Mouse (Mus musculus) spleen, adult 2 months (tissue): ENCODE results near the gene Ago1. TPM values are rescaled to one million over a fixed set of nuclear protein-coding genes. Genes with fewer than 3 reads are reported as not detected.

Experiments
- DNase-seq, 2 experiments: peaks; one replicate each; pipeline versions ENCODE4 v3.0.0 to v3.0.0-alpha.2; 2012 to 2021; ENCODE audit warnings: low spot score in 2 of 2, low read depth in 1 of 2
- H3K27ac ChIP-seq: fragments of 200-500 bp; 2 replicates; pipeline ENCODE4 v1.5.1; 2012; ENCODE audit warnings: low read length, inconsistent platforms; ENCODE audit not compliant: insufficient read depth
- H3K27me3 ChIP-seq: fragments of 200-500 bp; 2 replicates; pipeline ENCODE4 v1.6.1; 2012; ENCODE audit warnings: mild to moderate bottlenecking, moderate library complexity, low read length, inconsistent platforms; ENCODE audit not compliant: control insufficient read depth, insufficient read depth
- H3K36me3 ChIP-seq: fragments of 200-500 bp; 2 replicates; pipeline ENCODE4 v1.6.1; 2012; ENCODE audit warnings: mild to moderate bottlenecking, low read length, inconsistent platforms; ENCODE audit not compliant: control insufficient read depth, insufficient read depth
- H3K4me1 ChIP-seq: fragments of 200-500 bp; 2 replicates; pipeline ENCODE4 v1.6.1; 2011; ENCODE audit warnings: inconsistent platforms; ENCODE audit not compliant: control insufficient read depth, insufficient read depth, insufficient read length
- H3K4me3 ChIP-seq: fragments of 200-500 bp; 2 replicates; pipeline ENCODE4 v1.5.1; 2011; ENCODE audit warnings: mild to moderate bottlenecking, inconsistent platforms; ENCODE audit not compliant: insufficient read depth, insufficient read length; ENCODE audit errors: extremely low read depth
- CTCF ChIP-seq: fragments of 200-500 bp; IDR thresholded peaks from 2 replicates; pipeline ENCODE4 v1.5.1; 2011; ENCODE audit warnings: mild to moderate bottlenecking, inconsistent platforms; ENCODE audit not compliant: insufficient read depth, insufficient read length, insufficient replicate concordance; ENCODE audit errors: extremely low read depth
- POLR2A ChIP-seq: fragments of 200-500 bp; IDR thresholded peaks from 2 replicates; pipeline ENCODE4 v1.6.1; 2011; ENCODE audit warnings: low read depth, low read length, inconsistent platforms
- WGBS: fragments of 180-500 bp; shearing (Covaris S2); methylation state at CpG from one replicate; pipeline ENCODE4 v1.1.7; 2018; 5-methylcytosine and 5-hydroxymethylcytosine counted together
- polyA plus RNA-seq: library from polyadenylated mRNA; depleted of rRNA; stranded (reverse); fragments of >200 nt; gene quantifications from 2 replicates; pipeline ENCODE4 v1.2.3, GENCODE M21; 2012

Gene Ago1
- polyA plus RNA-seq, 1 experiment: 19.8 TPM

DNA sequence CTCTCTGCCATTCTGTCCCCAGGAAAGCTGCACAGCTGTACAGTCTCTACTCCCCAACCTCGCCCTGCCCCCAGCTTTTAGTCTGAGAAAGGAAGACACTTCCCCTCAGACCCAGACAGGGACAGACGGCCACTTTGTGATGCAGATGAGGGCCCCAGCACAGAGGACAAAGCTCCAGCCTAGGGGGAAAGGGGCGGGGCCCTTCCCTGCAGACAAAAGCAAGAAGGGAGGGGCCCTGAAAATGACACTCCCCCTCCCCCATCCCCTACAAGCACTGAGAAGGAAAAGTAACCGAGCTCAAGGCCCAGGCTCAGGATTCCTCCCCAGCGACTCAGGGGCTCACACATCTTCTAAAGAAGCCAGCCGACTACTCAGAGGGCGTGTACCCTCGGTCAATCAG lies 2.5 kb downstream of the Ago1 start:
- no peak for TF ChIP-seq CTCF
- no peak for TF ChIP-seq POLR2A
- Histone ChIP-seq H3K27ac (no peak overlapping the region), H3K27me3 (no peaks in the 10 kb centered on the region), H3K4me1 (no peaks in the 10 kb centered on the region; the same call in 1 of the 2 replicates), H3K36me3 (no peaks in the 10 kb centered on the region), H3K4me3 (no peak overlapping the region)
- WGBS: 55% methylated on average over 8 of the region's 8 CpGs
- no peak for DNase-seq

DNA sequence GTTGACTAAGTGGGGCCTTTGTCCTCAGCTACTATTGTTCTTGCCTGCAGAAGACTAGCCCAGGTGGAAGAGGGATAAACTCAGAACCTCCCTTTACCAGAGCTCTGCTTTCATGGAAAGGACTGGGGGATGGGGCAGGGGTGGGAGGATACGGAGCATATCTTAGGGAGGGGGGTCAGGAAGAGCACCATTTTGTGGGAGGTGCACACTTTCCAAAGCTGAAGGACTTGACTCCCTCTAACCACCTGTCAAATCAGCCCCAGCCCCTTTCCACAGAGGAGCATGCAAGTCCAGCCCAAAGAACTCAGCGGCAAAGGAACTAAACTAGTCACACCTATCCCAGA lies 3.5 kb downstream of the Ago1 start:
- no peaks in the 10 kb centered on the region for H3K27me3 ChIP-seq
- H3K4me1 ChIP-seq: no peaks in the 10 kb centered on the region; the same call in 1 of the 2 replicates
- H3K27ac ChIP-seq: no peak overlapping the region
- no peak for DNase-seq
- H3K36me3 ChIP-seq: peaks cover 7% of the 10 kb centered on the region
- TF ChIP-seq POLR2A (no peak), CTCF (no peak)
- H3K4me3 ChIP-seq: no peak overlapping the region
- 82% methylated on average over 2 of the region's 2 CpGs for WGBS

DNA sequence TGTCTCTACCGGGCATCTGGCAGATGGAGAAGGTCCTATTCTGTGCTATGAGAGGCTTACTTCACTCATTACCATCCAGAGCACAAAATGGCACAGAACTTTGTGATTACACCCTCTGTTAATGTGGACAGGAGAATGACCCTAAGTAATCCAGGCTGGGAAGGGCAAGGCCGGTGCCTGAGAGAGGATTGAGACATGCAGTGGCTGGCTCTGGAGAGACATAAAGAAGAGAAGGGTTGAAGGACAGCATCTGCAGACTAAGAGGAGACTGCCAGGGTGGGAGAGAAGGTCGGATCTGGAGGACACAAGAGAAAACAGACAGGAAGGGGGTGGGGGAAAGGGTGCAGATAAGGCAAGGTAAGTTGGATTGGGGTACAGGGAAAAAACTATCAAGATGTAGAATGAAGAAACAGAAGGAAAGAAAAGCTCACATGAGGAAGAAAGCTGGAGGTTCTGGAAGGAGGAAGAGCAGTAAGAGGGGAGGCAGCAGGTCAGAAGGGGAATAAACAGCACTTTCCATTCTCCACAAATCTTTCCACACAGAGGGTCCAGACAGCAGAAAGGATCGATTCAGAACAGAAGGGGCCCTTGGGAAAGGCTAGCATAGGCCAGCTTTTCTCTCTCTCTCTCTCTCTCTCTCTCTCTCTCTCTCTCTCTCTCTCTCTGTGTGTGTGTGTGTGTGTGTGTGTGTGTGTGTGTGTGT lies 4.0 kb downstream of the Ago1 start:
- 68% methylated on average over 4 of the region's 4 CpGs for WGBS
- Histone ChIP-seq H3K27ac (no peak overlapping the region), H3K4me3 (no peak overlapping the region), H3K4me1 (no peaks in the 10 kb centered on the region; the same call in 1 of the 2 replicates), H3K36me3 (peaks cover 10% of the 10 kb centered on the region), H3K27me3 (no peaks in the 10 kb centered on the region)
- TF ChIP-seq POLR2A (no peak), CTCF (no peak)
- no peak for DNase-seq

DNA sequence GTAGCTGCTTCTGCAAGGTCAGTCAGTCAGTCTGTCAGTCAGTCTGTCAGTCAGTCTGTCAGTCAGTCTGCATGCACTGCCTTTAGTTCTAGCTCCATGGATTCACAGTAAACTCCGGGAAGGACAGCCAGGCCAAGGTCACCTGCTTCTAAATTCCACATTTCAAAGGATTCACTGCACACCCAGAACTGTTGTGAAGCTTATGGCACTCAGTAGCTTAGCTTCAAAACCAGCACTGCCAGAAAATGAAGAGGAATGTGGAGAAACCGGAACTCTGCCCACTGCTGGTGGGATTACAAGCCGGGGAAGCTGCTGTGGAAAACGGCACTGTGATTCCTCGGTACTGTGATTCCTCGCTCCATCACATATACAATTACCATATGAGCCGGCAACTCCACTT lies 12.9 kb downstream of the Ago1 start:
- no peak overlapping the region for H3K27ac ChIP-seq
- WGBS: 95% methylated on average over 7 of the region's 7 CpGs
- no peak for DNase-seq
- H3K27me3 ChIP-seq: no peaks in the 10 kb centered on the region
- H3K4me1 ChIP-seq: no peaks in the 10 kb centered on the region
- peaks cover 37% of the 10 kb centered on the region for H3K36me3 ChIP-seq
- H3K4me3 ChIP-seq: no peak overlapping the region
- TF ChIP-seq POLR2A (no peak), CTCF (no peak)

DNA sequence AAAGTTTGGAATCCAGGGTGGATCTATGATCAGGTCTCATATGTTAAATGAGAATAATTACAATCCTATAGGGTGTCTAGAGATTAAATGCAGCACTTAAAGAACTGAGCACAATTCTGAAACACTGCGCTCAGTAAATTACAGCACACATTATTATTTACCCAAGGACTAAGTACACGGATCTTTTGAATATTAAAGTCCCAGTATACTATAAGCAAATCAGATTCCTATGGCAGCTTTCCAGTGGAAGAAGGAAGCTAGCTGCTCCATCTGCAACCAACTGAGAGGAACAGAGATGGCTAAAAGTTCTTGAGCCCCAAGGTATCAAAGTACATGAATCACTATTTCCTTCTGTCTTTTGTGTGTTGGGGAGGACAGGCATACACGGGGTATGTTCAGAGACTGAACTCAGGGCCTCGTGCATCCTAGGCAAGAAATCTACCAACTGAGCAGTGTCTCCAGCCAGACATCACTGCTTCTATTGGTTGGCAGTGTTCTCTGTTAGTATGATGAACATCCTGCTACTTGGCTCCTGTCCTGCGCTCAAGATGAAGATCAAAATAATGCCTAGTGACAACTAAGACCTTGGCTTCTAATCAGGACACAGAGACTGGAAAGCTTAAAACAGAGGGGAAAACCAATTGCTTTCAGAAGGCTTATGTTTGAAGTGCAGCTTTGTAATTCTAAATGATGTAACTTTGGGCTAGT lies 13.7 kb downstream of the Ago1 start:
- Histone ChIP-seq H3K4me1 (no peaks in the 10 kb centered on the region), H3K36me3 (peaks cover 32% of the 10 kb centered on the region), H3K27me3 (no peaks in the 10 kb centered on the region), H3K27ac (no peak overlapping the region), H3K4me3 (no peak overlapping the region)
- WGBS: 88% methylated on average over 5 of the region's 5 CpGs
- no peak for TF ChIP-seq CTCF
- no peak for TF ChIP-seq POLR2A
- no peak for DNase-seq

DNA sequence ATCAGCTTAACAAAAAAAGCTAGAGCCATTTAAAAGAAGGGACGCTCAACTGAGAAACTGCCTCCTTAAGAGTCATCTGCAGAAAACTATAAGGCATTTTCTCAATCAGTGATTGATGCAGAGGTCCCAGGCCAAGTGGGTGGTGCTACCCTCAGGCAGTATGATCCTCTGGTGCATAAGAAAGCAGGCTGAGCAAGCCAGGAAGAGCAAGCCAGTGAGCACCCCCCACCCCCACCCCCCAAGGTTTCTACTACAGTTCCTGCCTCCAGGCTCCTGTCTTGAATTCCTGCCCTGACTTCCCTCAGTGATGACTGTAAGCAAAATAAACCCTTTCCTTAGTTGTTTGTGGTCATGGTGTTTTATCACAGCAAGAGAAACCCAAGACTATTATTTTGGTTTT lies 18.1 kb downstream of the Ago1 start:
- H3K4me3 ChIP-seq: no peak overlapping the region
- 88% methylated on average over 1 of the region's 1 CpGs for WGBS
- TF ChIP-seq POLR2A (no peak), CTCF (no peak)

DNA sequence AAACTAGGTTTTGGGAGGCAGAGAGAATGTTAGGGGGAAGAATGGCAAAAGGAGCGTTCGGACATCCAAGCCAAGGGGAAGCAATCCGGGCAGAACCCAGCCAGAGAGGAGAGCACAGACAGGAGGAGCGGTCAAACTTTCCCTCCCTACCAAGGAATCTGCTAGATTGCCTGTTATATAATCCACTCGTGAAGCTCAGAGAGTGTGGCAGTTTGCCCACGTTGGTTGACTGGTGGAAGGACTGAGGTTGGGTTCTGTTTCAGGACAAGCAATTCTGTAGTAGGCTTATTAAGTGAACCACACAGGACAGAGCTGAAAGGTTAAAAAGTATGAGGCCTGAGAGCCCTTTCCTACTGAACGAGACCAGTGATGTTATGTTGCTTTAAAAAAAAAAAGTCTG lies 21.3 kb downstream of the Ago1 start:
- no peak for DNase-seq
- Histone ChIP-seq H3K27ac (no peak overlapping the region), H3K36me3 (peaks cover 19% of the 10 kb centered on the region), H3K4me1 (no peaks in the 10 kb centered on the region), H3K27me3 (no peaks in the 10 kb centered on the region), H3K4me3 (no peak overlapping the region)
- TF ChIP-seq POLR2A: no peak
- TF ChIP-seq CTCF: no peak
- WGBS: 87% methylated on average over 7 of the region's 7 CpGs

More for the DNA sequence above, 18.1 kb downstream of the Ago1 start:
- Histone ChIP-seq H3K36me3 (peaks cover 28% of the 10 kb centered on the region), H3K4me1 (no peaks in the 10 kb centered on the region), H3K27ac (no peak overlapping the region), H3K27me3 (no peaks in the 10 kb centered on the region)
- no peak for DNase-seq
